ENCODE assay signal across 7 mouse cellular contexts in genomic region chr15:80132993-80133586, GRCm38 (mm10). TPM values are rescaled to one million over a fixed set of nuclear protein-coding genes. Genes with fewer than 3 reads are reported as not detected.
DNase-seq lines count a peak whose midpoint lies in the region; ATAC-seq lines count a peak whose summit lies in the region.

TSS of gene Tab1 (plus strand) at chr15:80133127.

- peak within 1 kb of the TSS; percentile 91 for H3K9ac ChIP-seq in intestine, embryonic 16.5 days (ENCODE audit: low read depth, low read length)
- H3K9ac ChIP-seq in midbrain, embryonic 11.5 days (ENCODE audit: low read length), result peak within 1 kb of the TSS; percentile 96

- peak within 1 kb of the TSS; percentile 99 for H3K27ac ChIP-seq in intestine, embryonic 16.5 days (ENCODE audit: low read length)
- H3K27ac ChIP-seq in midbrain, embryonic 11.5 days (ENCODE audit: low read depth, low read length), result peak within 1 kb of the TSS; percentile 99

- peaks cover 25% of the 10 kb centered on the region for H3K4me1 ChIP-seq in intestine, embryonic 16.5 days (ENCODE audit: control insufficient read depth, insufficient read depth, low read length)
- peaks cover 13% of the 10 kb centered on the region for H3K4me1 ChIP-seq in midbrain, embryonic 11.5 days (ENCODE audit: control insufficient read depth, insufficient read depth, low read length)

- H3K36me3 ChIP-seq in intestine, embryonic 16.5 days (ENCODE audit: control insufficient read depth, insufficient read depth, low read length), result peaks cover 3% of the 10 kb centered on the region; the same call in 1 of the 2 replicates
- no peaks in the 10 kb centered on the region for H3K36me3 ChIP-seq in midbrain, embryonic 11.5 days (ENCODE audit: control insufficient read depth, insufficient read depth, low read length)

- no peaks in the 10 kb centered on the region for H3K9me3 ChIP-seq in intestine, embryonic 16.5 days (ENCODE audit: control insufficient read depth, low read length)
- no peaks in the 10 kb centered on the region for H3K9me3 ChIP-seq in midbrain, embryonic 11.5 days (ENCODE audit: control insufficient read depth, low read length)

- peak; percentile 93 for ATAC-seq in intestine, embryonic 16.5 days
- peak; percentile 94 for ATAC-seq in midbrain, embryonic 11.5 days (ENCODE audit: low FRiP score)

- H3K27me3 ChIP-seq in intestine, embryonic 16.5 days (replicated peaks; ENCODE audit: control insufficient read depth, insufficient read depth, low read length), result no peaks in the 10 kb centered on the region
- H3K27me3 ChIP-seq in midbrain, embryonic 11.5 days (ENCODE audit: control insufficient read depth, insufficient read depth, low read length), result no peaks in the 10 kb centered on the region

- peak within 1 kb of the TSS; percentile 82 for H3K4me2 ChIP-seq in intestine, embryonic 16.5 days (ENCODE audit: low read depth, low read length)
- H3K4me2 ChIP-seq in midbrain, embryonic 11.5 days, result peak within 1 kb of the TSS; percentile 92

- intact Hi-C loops in left cerebral cortex, postnatal 36 days (cut with DNase I), result loop anchor here (5.0 to 10.0 kb wide), 2 partner anchors 94 to 572 kb away; no protein-coding TSS in a partner anchor

- H3K4me3 ChIP-seq in intestine, embryonic 16.5 days (ENCODE audit: low read length), result peak within 1 kb of the TSS; percentile 71
- H3K4me3 ChIP-seq in midbrain, embryonic 11.5 days (ENCODE audit: low read depth, low read length), result peak within 1 kb of the TSS; percentile 77

- peak; percentile 95 for DNase-seq in adrenal gland, adult 2 months
- DNase-seq in embryo, embryonic 11.5 days (ENCODE audit: low read depth, low spot score), result peak; percentile 85
- DNase-seq in gastrocnemius, postnatal 4 days (ENCODE audit: low spot score in 2 of 2), result peak; percentile 85 to 92
- peak; percentile 92 to 94 for DNase-seq in left cerebral cortex, postnatal 36 days (ENCODE audit: low spot score in 2 of 2)
- DNase-seq in midbrain, embryonic 11.5 days (ENCODE audit: low spot score, missing footprints), result peak; percentile 100
- peak; percentile 91 for DNase-seq in skeletal muscle tissue, adult 2 months (ENCODE audit: low read depth, low spot score)

- under 1% methylated on average over 57 of the region's 59 CpGs for WGBS in intestine, embryonic 16.5 days
- 0% methylated on average over 54 of the region's 59 CpGs for WGBS in midbrain, embryonic 11.5 days

RNA-seq across cellular contexts. Expression of gene Tab1, which starts in this region (rescaled TPM):
- total RNA-seq in adrenal gland, adult 2 months (2021), result 10 to 100 TPM; 11.4 to 23.2 TPM
- 19.6 and 23.4 TPM in 2 replicates for polyA plus RNA-seq in adrenal gland, adult 2 months (2012; rRNA removed)
- 10 to 100 TPM; 19.3 to 20.2 TPM for total RNA-seq in gastrocnemius, postnatal 4 days (2021)
- 28.2 and 29.6 TPM in 2 replicates for polyA plus RNA-seq in intestine, embryonic 16.5 days (2015; fragmentation: Nextera tagmentation; extraction: Ambion mirVana)
- 10 to 100 TPM; 23.1 to 30.4 TPM for total RNA-seq in left cerebral cortex, postnatal 36 days (2021)
- polyA plus RNA-seq in midbrain, embryonic 11.5 days (2014; fragmentation: Nextera tagmentation; extraction: Ambion mirVana), result 24.9 and 29.4 TPM in 2 replicates

Comparison
In these comparisons a context has a peak if more than half of its experiments do, and no peak if none do; other contexts are left out.
1. Peak in every context shown above with its lines: DNase-seq, ATAC-seq, H3K4me3 ChIP-seq and H3K27ac ChIP-seq.